Mouse (Mus musculus): ENCODE data around the gene Mrps35.

GRCm38 (mm10) chr6:146999755-147000154 is 42.8 kb upstream of the Mrps35 start:
- TF ChIP-seq POLR2A (IDR thresholded peaks at IDR 0.05; ENCODE audit: borderline replicate concordance, extremely low read depth, insufficient read depth, insufficient read length, poor library complexity, severe bottlenecking) = no peak
- no peak for TF ChIP-seq CTCF (IDR thresholded peaks at IDR 0.05; ENCODE audit: borderline replicate concordance, extremely low read depth, insufficient read depth, insufficient read length)
